ENCODE assay signal across 34 mouse cellular contexts in the genomic region with DNA sequence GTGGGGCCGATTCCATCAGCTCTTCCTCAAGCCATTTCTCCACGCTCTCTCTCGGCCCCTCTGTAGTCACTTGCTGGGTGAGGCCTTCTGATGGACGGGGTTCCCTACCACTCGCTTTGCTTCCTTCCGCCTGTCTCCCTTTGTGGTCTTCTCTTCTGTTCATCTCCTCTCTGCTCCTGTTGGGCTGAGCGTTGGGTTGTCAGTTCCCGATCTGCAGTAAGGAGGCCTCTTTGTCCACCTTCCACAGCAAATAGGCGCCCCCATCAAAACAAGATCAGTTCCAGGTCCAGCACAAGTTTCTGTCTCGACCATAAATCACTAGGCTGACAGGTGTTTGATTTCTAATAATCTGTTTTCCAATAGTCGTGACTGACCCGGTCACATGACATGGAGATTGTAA.
"Had no signal": no experiment of that assay in that cellular context is flagged by ENCODE, and none has a peak within 500 bp of the region (broad histone marks: within the 10 kb centered on the region; RNA-seq: fewer than 3 reads in every experiment).

No protein-coding gene starts in this region.

- H3K9me3 ChIP-seq: heart, embryonic 10.5 days; heart, embryonic 12.5 days; heart, embryonic 13.5 days; heart, embryonic 15.5 days; hindbrain, embryonic 10.5 days; hindbrain, embryonic 12.5 days; hindbrain, embryonic 13.5 days; hindbrain, embryonic 15.5 days; intestine, embryonic 15.5 days; kidney, embryonic 15.5 days had no signal

- H3K27me3 ChIP-seq: heart, embryonic 12.5 days; heart, embryonic 13.5 days; heart, embryonic 15.5 days; hindbrain, embryonic 12.5 days; hindbrain, embryonic 13.5 days; hindbrain, embryonic 15.5 days; intestine, embryonic 15.5 days; kidney, embryonic 15.5 days had no signal

- H3K27ac ChIP-seq: heart, embryonic 10.5 days; heart, embryonic 13.5 days; heart, embryonic 15.5 days; hindbrain, embryonic 10.5 days; hindbrain, embryonic 12.5 days; hindbrain, embryonic 13.5 days; hindbrain, embryonic 14.5 days; hindbrain, embryonic 15.5 days; hindbrain, postnatal 0 days; intestine, embryonic 15.5 days; kidney, embryonic 15.5 days; kidney, postnatal 0 days; layer of hippocampus, adult 2 months had no signal

- H3K4me1 ChIP-seq: intestine, embryonic 15.5 days had no signal

- H3K36me3 ChIP-seq: heart, embryonic 15.5 days; hindbrain, embryonic 12.5 days; hindbrain, embryonic 15.5 days; intestine, embryonic 15.5 days had no signal

- ATAC-seq: hindbrain, embryonic 16.5 days; hindbrain, postnatal 0 days; inflammation-experienced regulatory T-cells, adult 6 months; intestine, embryonic 15.5 days; intestine, embryonic 16.5 days; intestine, postnatal 0 days had no signal

- H3K9ac ChIP-seq: heart, embryonic 12.5 days; heart, embryonic 13.5 days; heart, embryonic 15.5 days; hindbrain, embryonic 12.5 days; hindbrain, embryonic 13.5 days; hindbrain, embryonic 14.5 days; hindbrain, embryonic 15.5 days; intestine, embryonic 15.5 days; kidney, embryonic 15.5 days had no signal

- DNase-seq: heart, postnatal 10 days; heart, postnatal 36 days; heart, postnatal 4 days; kidney, adult 11 months; kidney, adult 18-20 months; kidney, adult 2 months; kidney, adult 8-10 months; kidney, adult 9 months; kidney, postnatal 10 days; kidney, postnatal 14 days; kidney, postnatal 25 days; kidney, postnatal 36 days; kidney, postnatal 4 days; layer of hippocampus, adult 9-11 months; layer of hippocampus, postnatal 36 days had no signal

- H3K4me3 ChIP-seq: heart, embryonic 10.5 days; heart, embryonic 12.5 days; heart, embryonic 13.5 days; heart, embryonic 15.5 days; hindbrain, embryonic 10.5 days; hindbrain, embryonic 12.5 days; hindbrain, embryonic 13.5 days; hindbrain, embryonic 15.5 days; intestine, embryonic 15.5 days; kidney, embryonic 15.5 days; layer of hippocampus, adult 2 months had no signal

- H3K4me2 ChIP-seq: heart, embryonic 11.5 days; heart, embryonic 12.5 days; heart, embryonic 13.5 days; heart, embryonic 15.5 days; hindbrain, embryonic 12.5 days; hindbrain, embryonic 13.5 days; hindbrain, embryonic 14.5 days; hindbrain, embryonic 15.5 days; intestine, embryonic 15.5 days; kidney, embryonic 15.5 days had no signal
